Mouse (Mus musculus): ENCODE data around the gene Itgal. TPM values are rescaled to one million over a fixed set of nuclear protein-coding genes. Genes with fewer than 3 reads are reported as not detected.

The Itgal gene
- polyA plus RNA-seq, 1 experiment from 2014 or later, result 3.8 TPM

GRCm38 (mm10) chr7:127308431-127308830 is 12.4 kb downstream of the Itgal start:
- ATAC-seq (no peak), DNase-seq (ENCODE audit: low spot score) (no peak)
- TF ChIP-seq CTCF (IDR thresholded peaks at IDR 0.05) (no peak), EP300 (IDR thresholded peaks at IDR 0.05) (no peak)
- Histone ChIP-seq H3K36me3 (ENCODE audit: insufficient read depth, low read length) (no peaks in the 10 kb centered on the region), H3K4me2 (replicated peaks; ENCODE audit: low read depth, low read length) (no peak overlapping the region), H3K9ac (replicated peaks; ENCODE audit: low read depth) (no peak overlapping the region), H3K27me3 (replicated peaks; ENCODE audit: insufficient read depth, low read length) (no peaks in the 10 kb centered on the region), H3K27ac (ENCODE audit: low read length) (no peak overlapping the region), H3K9me3 (ENCODE audit: low read length) (no peaks in the 10 kb centered on the region), H3K4me1 (ENCODE audit: insufficient read depth, low read depth, low read length) (no peaks in the 10 kb centered on the region), H3K4me3 (ENCODE audit: low read depth, low read length) (no peak overlapping the region)
- 72% methylated on average over 2 of the region's 2 CpGs for WGBS

DNA sequence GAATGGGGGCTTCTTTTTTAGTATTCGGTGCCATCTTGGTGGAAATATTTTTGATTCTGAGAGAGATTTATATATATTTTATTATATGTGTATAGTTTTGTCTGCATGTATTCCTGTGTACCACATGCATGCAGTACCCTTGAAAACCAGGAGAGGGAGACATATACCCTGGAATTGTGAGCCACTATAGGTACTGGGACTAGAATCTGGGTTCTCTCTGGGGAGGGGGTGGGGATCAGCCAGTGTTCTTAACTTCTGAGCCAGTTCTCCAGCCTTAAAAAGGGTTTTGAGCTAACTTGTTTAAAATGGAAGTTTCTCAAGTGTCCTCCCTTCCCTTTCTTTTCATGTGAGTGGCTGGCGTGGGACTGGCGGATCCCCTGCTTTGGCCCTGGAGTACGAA is 12.8 kb downstream of the Itgal start:
- no peak overlapping the region for H3K9ac ChIP-seq (replicated peaks; ENCODE audit: low read depth)
- peak; percentile 71 for ATAC-seq
- H3K27ac ChIP-seq (ENCODE audit: low read length), result no peak overlapping the region
- no peaks in the 10 kb centered on the region for H3K36me3 ChIP-seq (ENCODE audit: insufficient read depth, low read length)
- no peak overlapping the region for H3K4me2 ChIP-seq (replicated peaks; ENCODE audit: low read depth, low read length)
- no peak overlapping the region for H3K4me3 ChIP-seq (ENCODE audit: low read depth, low read length)
- peak; percentile 84 for TF ChIP-seq CTCF (IDR thresholded peaks at IDR 0.05)
- TF ChIP-seq EP300 (IDR thresholded peaks at IDR 0.05), result no peak
- peak; percentile 70 for DNase-seq (ENCODE audit: low spot score)
- WGBS, result 77% methylated on average over 4 of the region's 4 CpGs
- H3K4me1 ChIP-seq (ENCODE audit: insufficient read depth, low read depth, low read length), result no peaks in the 10 kb centered on the region
- no peaks in the 10 kb centered on the region for H3K9me3 ChIP-seq (ENCODE audit: low read length)
- H3K27me3 ChIP-seq (replicated peaks; ENCODE audit: insufficient read depth, low read length), result no peaks in the 10 kb centered on the region

- no peak overlapping the region for H3K4me2 ChIP-seq (replicated peaks; ENCODE audit: low read depth, low read length)
- TF ChIP-seq CTCF (IDR thresholded peaks at IDR 0.05), result no peak
- no peak for TF ChIP-seq EP300 (IDR thresholded peaks at IDR 0.05)
These were observed 13.9 kb downstream of the Itgal start for GRCm38 (mm10) chr7:127309951-127310350.

DNA sequence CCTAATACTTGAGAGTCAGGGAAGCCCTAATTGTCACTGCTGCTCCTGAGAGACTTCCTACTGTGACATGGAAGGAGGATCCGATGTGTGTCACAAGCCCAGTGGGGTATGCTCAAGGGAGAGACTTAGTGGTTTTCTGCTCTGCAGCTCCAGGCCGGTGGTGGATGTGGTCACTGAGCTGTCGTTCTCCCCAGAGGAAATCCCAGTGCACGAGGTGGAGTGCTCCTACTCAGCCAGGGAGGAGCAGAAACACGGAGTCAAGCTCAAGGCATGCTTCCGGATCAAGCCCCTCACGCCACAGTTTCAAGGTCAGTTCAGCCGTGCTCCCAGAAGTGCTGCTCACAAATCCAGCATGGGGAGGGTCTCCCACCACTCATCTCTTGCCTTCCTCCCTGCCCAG is 17.9 kb downstream of the Itgal start:
- no peaks in the 10 kb centered on the region for H3K36me3 ChIP-seq (ENCODE audit: insufficient read depth, low read length)
- no peak for DNase-seq (ENCODE audit: low spot score)
- no peak for ATAC-seq
- no peaks in the 10 kb centered on the region for H3K27me3 ChIP-seq (replicated peaks; ENCODE audit: insufficient read depth, low read length)
- TF ChIP-seq EP300 (IDR thresholded peaks at IDR 0.05), result no peak
- no peak for TF ChIP-seq CTCF (IDR thresholded peaks at IDR 0.05)
- no peak overlapping the region for H3K27ac ChIP-seq (ENCODE audit: low read length)
- no peak overlapping the region for H3K4me2 ChIP-seq (replicated peaks; ENCODE audit: low read depth, low read length)
- H3K9ac ChIP-seq (replicated peaks; ENCODE audit: low read depth), result no peak overlapping the region
- H3K4me1 ChIP-seq (ENCODE audit: insufficient read depth, low read depth, low read length), result no peaks in the 10 kb centered on the region
- H3K4me3 ChIP-seq (ENCODE audit: low read depth, low read length), result no peak overlapping the region
- 28% methylated on average over 8 of the region's 8 CpGs for WGBS
- H3K9me3 ChIP-seq (ENCODE audit: low read length), result no peaks in the 10 kb centered on the region

More at GRCm38 (mm10) chr7:127309951-127310350, 13.9 kb downstream of the Itgal start:
- H3K27me3 ChIP-seq (replicated peaks; ENCODE audit: insufficient read depth, low read length), result no peaks in the 10 kb centered on the region
- no peaks in the 10 kb centered on the region for H3K4me1 ChIP-seq (ENCODE audit: insufficient read depth, low read depth, low read length)
- H3K27ac ChIP-seq (ENCODE audit: low read length), result no peak overlapping the region
- H3K36me3 ChIP-seq (ENCODE audit: insufficient read depth, low read length), result no peaks in the 10 kb centered on the region
- WGBS, result 58% methylated on average over 12 of the region's 12 CpGs
- no peak overlapping the region for H3K9ac ChIP-seq (replicated peaks; ENCODE audit: low read depth)
- no peak for DNase-seq (ENCODE audit: low spot score)
- H3K4me3 ChIP-seq (ENCODE audit: low read depth, low read length), result no peak overlapping the region
- ATAC-seq, result no peak
- H3K9me3 ChIP-seq (ENCODE audit: low read length), result no peaks in the 10 kb centered on the region

DNA sequence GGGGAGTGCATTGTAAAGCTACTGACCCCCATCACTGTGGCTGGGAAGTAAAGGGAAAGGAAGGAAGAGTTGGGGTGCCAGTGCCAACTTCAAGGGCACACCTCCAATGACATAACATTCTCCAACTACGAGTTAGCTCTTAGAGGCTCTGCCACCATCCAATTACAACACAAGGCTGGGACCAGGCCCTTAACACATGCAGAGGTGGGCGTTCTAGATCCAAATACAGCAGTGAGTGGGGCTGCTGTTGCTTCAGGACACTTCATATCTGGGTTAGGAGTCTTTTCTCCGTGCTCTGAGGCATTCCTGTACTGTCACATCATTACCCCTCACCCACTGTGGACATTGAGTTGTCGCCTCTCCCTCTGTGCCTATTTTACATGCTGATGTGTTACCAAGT is 25.0 kb downstream of the Itgal start:
- no peaks in the 10 kb centered on the region for H3K27me3 ChIP-seq (replicated peaks; ENCODE audit: insufficient read depth, low read length)
- 51% methylated on average over 4 of the region's 4 CpGs for WGBS
- no peaks in the 10 kb centered on the region for H3K36me3 ChIP-seq (ENCODE audit: insufficient read depth, low read length)
- H3K4me1 ChIP-seq (ENCODE audit: insufficient read depth, low read depth, low read length), result no peaks in the 10 kb centered on the region
- H3K9ac ChIP-seq (replicated peaks; ENCODE audit: low read depth), result no peak overlapping the region
- DNase-seq (ENCODE audit: low spot score) (no peak), ATAC-seq (no peak)
- no peak overlapping the region for H3K27ac ChIP-seq (ENCODE audit: low read length)
- TF ChIP-seq CTCF (IDR thresholded peaks at IDR 0.05), result no peak
- TF ChIP-seq EP300 (IDR thresholded peaks at IDR 0.05), result no peak
- H3K9me3 ChIP-seq (ENCODE audit: low read length), result no peaks in the 10 kb centered on the region
- no peak overlapping the region for H3K4me2 ChIP-seq (replicated peaks; ENCODE audit: low read depth, low read length)
- no peak overlapping the region for H3K4me3 ChIP-seq (ENCODE audit: low read depth, low read length)

GRCm38 (mm10) chr7:127322085-127322484 is 26.0 kb downstream of the Itgal start:
- ATAC-seq (no peak), DNase-seq (ENCODE audit: low spot score) (peak; percentile 25)
- 38% methylated on average over 5 of the region's 5 CpGs for WGBS

DNA sequence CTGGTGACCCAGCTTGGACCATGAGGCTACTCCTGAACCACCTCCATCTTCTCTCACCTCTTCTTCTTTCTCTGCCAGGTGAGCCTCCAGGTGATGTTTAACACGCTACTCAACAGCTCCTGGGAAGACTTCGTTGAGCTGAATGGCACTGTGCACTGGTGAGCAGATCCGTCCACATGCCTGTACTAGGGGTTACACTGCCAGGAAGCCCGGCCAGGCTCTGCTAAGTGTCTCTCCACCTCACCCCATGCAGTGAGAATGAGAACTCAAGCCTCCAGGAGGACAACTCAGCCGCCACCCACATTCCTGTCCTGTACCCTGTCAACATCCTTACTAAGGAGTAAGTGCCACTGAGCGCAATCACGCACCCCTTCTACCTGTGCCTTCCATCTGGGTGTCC is 28.9 kb downstream of the Itgal start:
- ATAC-seq, result peak; percentile 53
- H3K36me3 ChIP-seq (ENCODE audit: insufficient read depth, low read length), result no peaks in the 10 kb centered on the region
- H3K4me1 ChIP-seq (ENCODE audit: insufficient read depth, low read depth, low read length), result no peaks in the 10 kb centered on the region
- DNase-seq (ENCODE audit: low spot score), result no peak
- TF ChIP-seq CTCF (IDR thresholded peaks at IDR 0.05) (no peak), EP300 (IDR thresholded peaks at IDR 0.05) (no peak)
- no peaks in the 10 kb centered on the region for H3K9me3 ChIP-seq (ENCODE audit: low read length)
- no peak overlapping the region for H3K27ac ChIP-seq (ENCODE audit: low read length)
- no peaks in the 10 kb centered on the region for H3K27me3 ChIP-seq (replicated peaks; ENCODE audit: insufficient read depth, low read length)
- no peak overlapping the region for H3K4me3 ChIP-seq (ENCODE audit: low read depth, low read length)
- H3K9ac ChIP-seq (replicated peaks; ENCODE audit: low read depth), result no peak overlapping the region
- H3K4me2 ChIP-seq (replicated peaks; ENCODE audit: low read depth, low read length), result no peak overlapping the region
- 59% methylated on average over 7 of the region's 7 CpGs for WGBS

More at GRCm38 (mm10) chr7:127322085-127322484, 26.0 kb downstream of the Itgal start:
- Histone ChIP-seq H3K27ac (ENCODE audit: low read length) (no peak overlapping the region), H3K4me1 (ENCODE audit: insufficient read depth, low read depth, low read length) (no peaks in the 10 kb centered on the region), H3K4me2 (replicated peaks; ENCODE audit: low read depth, low read length) (no peak overlapping the region), H3K9ac (replicated peaks; ENCODE audit: low read depth) (no peak overlapping the region), H3K27me3 (replicated peaks; ENCODE audit: insufficient read depth, low read length) (no peaks in the 10 kb centered on the region), H3K9me3 (ENCODE audit: low read length) (no peaks in the 10 kb centered on the region), H3K4me3 (ENCODE audit: low read depth, low read length) (no peak overlapping the region), H3K36me3 (ENCODE audit: insufficient read depth, low read length) (no peaks in the 10 kb centered on the region)
- TF ChIP-seq EP300 (IDR thresholded peaks at IDR 0.05) (no peak), CTCF (IDR thresholded peaks at IDR 0.05) (peak; percentile 65)

All from lung, postnatal 0 days (tissue).